19 mouse cellular contexts compared by ENCODE assay signal in genomic region chr3:95171105-95171504, GRCm38 (mm10). TPM values are rescaled to one million over a fixed set of nuclear protein-coding genes. Genes with fewer than 3 reads are reported as not detected.
"Had no signal": no experiment of that assay in that cellular context is flagged by ENCODE, and none has a peak within 500 bp of the region (broad histone marks: within the 10 kb centered on the region; RNA-seq: fewer than 3 reads in every experiment).

No protein-coding gene starts in this region.

- H3K9me3 ChIP-seq: lung, embryonic 15.5 days; midbrain, embryonic 13.5 days; neural tube, embryonic 12.5 days; stomach, embryonic 15.5 days had no signal

- H3K4me3 ChIP-seq: lung, embryonic 15.5 days; megakaryocyte, embryonic 14.5 days; midbrain, embryonic 13.5 days; neural tube, embryonic 12.5 days; stomach, embryonic 15.5 days had no signal

- ATAC-seq: lung, postnatal 0 days had no signal

- H3K4me2 ChIP-seq: lung, embryonic 15.5 days; midbrain, embryonic 11.5 days; midbrain, embryonic 13.5 days; neural tube, embryonic 12.5 days; stomach, embryonic 15.5 days had no signal

- H3K9ac ChIP-seq: liver, embryonic 14.5 days; lung, embryonic 15.5 days; midbrain, embryonic 13.5 days; neural tube, embryonic 12.5 days; stomach, embryonic 15.5 days had no signal

- DNase-seq: lung, adult 2 months; lung, postnatal 14 days; lung, postnatal 36 days; right cerebral cortex, postnatal 14 days; thymus, adult 2 months; thymus, postnatal 25 days; thymus, postnatal 4 days had no signal

- H3K27ac ChIP-seq: liver, embryonic 14.5 days; lung, embryonic 15.5 days; macrophage; midbrain, embryonic 13.5 days; neural tube, embryonic 12.5 days; stomach, embryonic 15.5 days; stomach, postnatal 0 days had no signal

RNA-seq across cellular contexts. Expression of gene Sema6c, which starts 10.8 kb away (rescaled TPM):
- total RNA-seq: monocyte, adult 5-6 weeks; neutrophil, adult 5-6 weeks had no signal
- polyA plus RNA-seq: macrophage had no signal
